Mouse (Mus musculus) testis, adult 2 months (tissue): Measurements from ENCODE around the gene Ahnak.

Experiments used
- CTCF ChIP-seq: fragments of 200-500 bp; IDR thresholded peaks from 2 replicates; pipeline ENCODE4 v1.5.1; 2012; ENCODE audit warnings: low read depth, mild to moderate bottlenecking, inconsistent platforms, low read length, moderate library complexity; ENCODE audit not compliant: control insufficient read depth, insufficient read depth, insufficient replicate concordance
- POLR2A ChIP-seq: fragments of 200-500 bp; IDR thresholded peaks from 2 replicates; pipeline ENCODE4 v1.6.1; 2012; ENCODE audit warnings: low read depth, mild to moderate bottlenecking, inconsistent platforms, low read length, moderate library complexity; ENCODE audit not compliant: control insufficient read depth

DNA sequence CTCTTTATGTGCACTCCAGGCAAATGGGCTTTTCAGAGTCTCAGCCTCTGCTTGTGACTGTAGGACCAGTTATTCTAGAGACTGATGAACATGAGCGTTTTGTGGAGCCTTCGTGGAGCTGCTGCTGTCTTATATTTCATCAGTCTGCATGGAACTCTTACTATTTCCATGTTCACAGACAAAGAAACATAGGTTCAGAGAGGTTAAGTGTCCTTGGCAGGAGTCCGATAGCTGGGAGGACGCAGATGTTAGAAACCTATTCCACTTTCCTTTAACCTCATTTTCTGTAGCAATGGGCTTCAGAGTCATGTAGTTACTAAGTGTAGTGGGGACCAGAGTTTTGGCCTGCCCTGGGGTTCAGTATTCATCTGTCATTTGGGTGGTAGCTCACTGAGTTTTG lies 10.1 kb downstream of the Ahnak start:
- TF ChIP-seq POLR2A (no peak), CTCF (no peak)
